Mouse (Mus musculus) stomach, embryonic 14.5 days (tissue): ENCODE measurements around the gene Nr5a1. TPM values are rescaled to one million over a fixed set of nuclear protein-coding genes. Genes with fewer than 3 reads are reported as not detected.

ENCODE experiments used
- ATAC-seq: fragments of 200-750 bp; cut with Nextera tagmentation; 2 replicates; pipeline ENCODE4 v1.8.0; 2017; ENCODE audit warnings: low read depth, moderate TSS enrichment; ENCODE audit not compliant: insufficient number of reproducible peaks, insufficient read depth, low FRiP score
- H3K27ac ChIP-seq: fragments of 300-500 bp; sonication (generic); 2 replicates; pipeline ENCODE4 v1.5.1; 2014; ENCODE audit warnings: mild to moderate bottlenecking, low read length, moderate library complexity, mixed read lengths
- H3K27me3 ChIP-seq: fragments of 300-500 bp; sonication (generic); 2 replicates; pipeline ENCODE4 v1.6.1; 2014; ENCODE audit warnings: low read length, control low read depth, mixed read lengths; ENCODE audit not compliant: control insufficient read depth, insufficient read depth
- H3K36me3 ChIP-seq: fragments of 300-500 bp; sonication (generic); 2 replicates; pipeline ENCODE4 v1.6.1; 2014; ENCODE audit warnings: mild to moderate bottlenecking, control low read depth, low read length, moderate library complexity, mixed read lengths; ENCODE audit not compliant: control insufficient read depth, insufficient read depth
- H3K4me1 ChIP-seq: fragments of 300-500 bp; sonication (generic); 2 replicates; pipeline ENCODE4 v1.6.1; 2014; ENCODE audit warnings: low read length, control low read depth, mixed read lengths; ENCODE audit not compliant: control insufficient read depth, insufficient read depth
- H3K4me2 ChIP-seq: fragments of 300-500 bp; sonication (generic); replicated peaks from 2 replicates; pipeline ENCODE4 v1.6.1; 2014; ENCODE audit warnings: low read depth, low read length, control low read depth
- H3K4me3 ChIP-seq: fragments of 300-500 bp; sonication (generic); 2 replicates; pipeline ENCODE4 v1.5.1; 2014; ENCODE audit warnings: low read depth, low read length, control low read depth
- H3K9ac ChIP-seq: fragments of 300-500 bp; sonication (generic); replicated peaks from 2 replicates; pipeline ENCODE4 v1.6.1; 2014; ENCODE audit warnings: low read depth, mild to moderate bottlenecking, control low read depth, low read length, moderate library complexity, mixed read lengths
- H3K9me3 ChIP-seq: fragments of 300-500 bp; sonication (generic); 2 replicates; pipeline ENCODE4 v1.6.1; 2016; ENCODE audit warnings: low read depth, low read length, control low read depth; ENCODE audit not compliant: control insufficient read depth
- WGBS: fragments of 180-500 bp; shearing (Covaris S2); extraction: QIAGEN DNeasy Blood & Tissue Kit; methylation state at CpG from one replicate; pipeline ENCODE4 v1.1.7; 2014; 5-methylcytosine and 5-hydroxymethylcytosine counted together
- polyA plus RNA-seq: library from polyadenylated mRNA; unstranded; fragments of >200 nt; fragmentation: Nextera tagmentation; extraction: Ambion mirVana; gene quantifications from 2 replicates; pipeline ENCODE4 v1.2.1, GENCODE M21; 2014

Gene Nr5a1
- polyA plus RNA-seq, 1 experiment from 2014 or later, result 0.41 TPM

GRCm38 (mm10) chr2:38710304-38711241, 3.8 kb downstream of the Nr5a1 start:
- Histone ChIP-seq H3K4me3 (peak overlapping the region; percentile 14), H3K36me3 (no peaks in the 10 kb centered on the region), H3K27me3 (peaks cover 52% of the 10 kb centered on the region), H3K27ac (no peak overlapping the region), H3K4me1 (peaks cover 8% of the 10 kb centered on the region; the same call in 1 of the 2 replicates), H3K4me2 (peak overlapping the region; percentile 34), H3K9ac (no peak overlapping the region), H3K9me3 (no peaks in the 10 kb centered on the region)
- 2% methylated on average over 75 of the region's 75 CpGs for WGBS
- no peak for ATAC-seq

- Histone ChIP-seq H3K9me3 (no peaks in the 10 kb centered on the region), H3K4me3 (no peak overlapping the region), H3K9ac (no peak overlapping the region), H3K36me3 (no peaks in the 10 kb centered on the region), H3K27ac (no peak overlapping the region), H3K4me1 (peaks cover 8% of the 10 kb centered on the region; the same call in 1 of the 2 replicates), H3K27me3 (peaks cover 50% of the 10 kb centered on the region), H3K4me2 (no peak overlapping the region)
- 24% methylated on average over 12 of the region's 12 CpGs for WGBS
- no peak for ATAC-seq
Measured at GRCm38 (mm10) chr2:38708907-38709688, 5.2 kb downstream of the Nr5a1 start.

GRCm38 (mm10) chr2:38706661-38707060, 7.7 kb downstream of the Nr5a1 start:
- Histone ChIP-seq H3K27me3 (peaks cover 30% of the 10 kb centered on the region), H3K27ac (no peak overlapping the region), H3K9ac (no peak overlapping the region), H3K4me2 (no peak overlapping the region), H3K36me3 (no peaks in the 10 kb centered on the region), H3K4me1 (peaks cover 3% of the 10 kb centered on the region; the same call in 1 of the 2 replicates), H3K4me3 (no peak overlapping the region), H3K9me3 (no peaks in the 10 kb centered on the region)
- WGBS, result 45% methylated on average over 6 of the region's 6 CpGs
- no peak for ATAC-seq

GRCm38 (mm10) chr2:38705036-38705435, 9.3 kb downstream of the Nr5a1 start:
- H3K4me1 ChIP-seq, result no peaks in the 10 kb centered on the region
- H3K9me3 ChIP-seq, result no peaks in the 10 kb centered on the region
- no peak overlapping the region for H3K9ac ChIP-seq
- no peak overlapping the region for H3K27ac ChIP-seq
- H3K4me2 ChIP-seq, result no peak overlapping the region
- 42% methylated on average over 4 of the region's 4 CpGs for WGBS
- no peak for ATAC-seq
- H3K4me3 ChIP-seq, result no peak overlapping the region
- no peaks in the 10 kb centered on the region for H3K36me3 ChIP-seq
- peaks cover 27% of the 10 kb centered on the region for H3K27me3 ChIP-seq

GRCm38 (mm10) chr2:38704336-38704735, 10.0 kb downstream of the Nr5a1 start:
- H3K27ac ChIP-seq, result no peak overlapping the region
- WGBS, result 82% methylated on average over 9 of the region's 9 CpGs
- no peaks in the 10 kb centered on the region for H3K9me3 ChIP-seq
- H3K4me1 ChIP-seq, result no peaks in the 10 kb centered on the region
- no peak overlapping the region for H3K4me2 ChIP-seq
- H3K36me3 ChIP-seq, result no peaks in the 10 kb centered on the region
- H3K27me3 ChIP-seq, result peaks cover 27% of the 10 kb centered on the region
- no peak overlapping the region for H3K4me3 ChIP-seq
- H3K9ac ChIP-seq, result no peak overlapping the region
- no peak for ATAC-seq

GRCm38 (mm10) chr2:38700177-38700576, 14.2 kb downstream of the Nr5a1 start:
- H3K9me3 ChIP-seq, result no peaks in the 10 kb centered on the region
- no peak for ATAC-seq
- H3K4me2 ChIP-seq, result no peak overlapping the region
- no peaks in the 10 kb centered on the region for H3K27me3 ChIP-seq
- H3K36me3 ChIP-seq, result no peaks in the 10 kb centered on the region
- H3K4me3 ChIP-seq, result no peak overlapping the region
- no peaks in the 10 kb centered on the region for H3K4me1 ChIP-seq
- H3K9ac ChIP-seq, result no peak overlapping the region
- WGBS, result 65% methylated on average over 5 of the region's 5 CpGs
- H3K27ac ChIP-seq, result no peak overlapping the region

GRCm38 (mm10) chr2:38698623-38699022, 15.7 kb downstream of the Nr5a1 start:
- H3K4me2 ChIP-seq, result no peak overlapping the region
- no peaks in the 10 kb centered on the region for H3K4me1 ChIP-seq
- H3K27ac ChIP-seq, result no peak overlapping the region
- 80% methylated on average over 5 of the region's 5 CpGs for WGBS
- no peaks in the 10 kb centered on the region for H3K9me3 ChIP-seq
- no peaks in the 10 kb centered on the region for H3K36me3 ChIP-seq
- ATAC-seq, result no peak
- no peaks in the 10 kb centered on the region for H3K27me3 ChIP-seq
- H3K9ac ChIP-seq, result no peak overlapping the region
- H3K4me3 ChIP-seq, result no peak overlapping the region
